Mouse (Mus musculus) kidney, adult 2 months (tissue): ENCODE data around the gene Bmpr1b.

Experiments
- CTCF ChIP-seq: fragments of 200-500 bp; conservative IDR thresholded peaks from 2 replicates; pipeline ENCODE4 v1.5.1; 2011; ENCODE audit warnings: low read depth, mild to moderate bottlenecking, control low read depth, low read length, moderate library complexity, mixed read lengths; ENCODE audit not compliant: insufficient read depth, insufficient read length
- POLR2A ChIP-seq: fragments of 200-500 bp; IDR thresholded peaks from one replicate; pipeline ENCODE4 v1.6.1; 2011; ENCODE audit warnings: low read depth, low read length, control low read depth

DNA sequence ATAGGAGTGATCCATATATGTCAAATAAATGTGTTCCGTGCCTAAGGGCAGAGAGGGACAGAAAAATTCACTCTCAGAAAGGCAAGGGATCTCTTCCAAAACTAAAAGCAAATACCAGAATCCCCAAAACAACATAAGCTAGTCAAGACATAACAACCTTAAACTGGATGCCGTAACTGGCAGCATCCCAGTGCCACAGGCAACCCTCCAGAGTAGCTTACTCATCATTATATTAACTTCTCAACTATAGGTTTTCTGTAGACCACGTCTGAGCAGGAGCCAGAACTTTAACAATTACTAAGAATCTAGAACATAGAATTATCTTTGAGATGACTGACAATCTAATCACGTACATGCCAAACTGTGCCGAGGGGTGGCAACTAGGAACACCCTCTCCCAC lies 128.9 kb downstream of the Bmpr1b start:
- TF ChIP-seq CTCF = no peak
- no peak for TF ChIP-seq POLR2A
